Mouse (Mus musculus) embryo, embryonic 11.5 days (tissue): ENCODE measurements around the gene Zfp108.
A peak's percentile ranks its signal among the peaks of the same experiment; 100 is the strongest.

Source experiments
- DNase-seq: peaks from one replicate; pipeline ENCODE4 v3.0.0-alpha.2; 2012; ENCODE audit warnings: low read depth, low spot score

The Zfp108 gene

GRCm38 (mm10) chr7:24286090-24286489, 31.5 kb downstream of the Zfp108 start:
- DNase-seq: no peak

- DNase-seq: no peak
Observed at GRCm38 (mm10) chr7:24286916-24287315, 32.3 kb downstream of the Zfp108 start.

GRCm38 (mm10) chr7:24287670-24288069, 33.1 kb downstream of the Zfp108 start:
- no peak for DNase-seq

GRCm38 (mm10) chr7:24288512-24288911, 33.9 kb downstream of the Zfp108 start:
- DNase-seq: no peak

- no peak for DNase-seq
Observed at GRCm38 (mm10) chr7:24290106-24290693, 35.6 kb downstream of the Zfp108 start.

- no peak for DNase-seq
Observed at GRCm38 (mm10) chr7:24291387-24292090, 36.9 kb downstream of the Zfp108 start.

- no peak for DNase-seq
Observed at GRCm38 (mm10) chr7:24293061-24293851, 38.7 kb downstream of the Zfp108 start.

GRCm38 (mm10) chr7:24294763-24295162, 40.2 kb downstream of the Zfp108 start:
- DNase-seq: no peak

- no peak for DNase-seq
Observed at GRCm38 (mm10) chr7:24295376-24295775, 40.8 kb downstream of the Zfp108 start.

- DNase-seq: no peak
Observed at GRCm38 (mm10) chr7:24296386-24296785, 41.8 kb downstream of the Zfp108 start.

- DNase-seq: no peak
Observed at GRCm38 (mm10) chr7:24297361-24298095, 42.9 kb downstream of the Zfp108 start.

- DNase-seq: no peak
Observed at GRCm38 (mm10) chr7:24298635-24298972, 44.0 kb downstream of the Zfp108 start.

- peak; percentile 84 for DNase-seq
Observed at GRCm38 (mm10) chr7:24298973-24299708, 44.5 kb downstream of the Zfp108 start.

- no peak for DNase-seq
Observed at GRCm38 (mm10) chr7:24299823-24300481, 45.4 kb downstream of the Zfp108 start.

GRCm38 (mm10) chr7:24300771-24301282, 46.2 kb downstream of the Zfp108 start, which contains the start of gene Zfp61:
Gene Zfp61 (minus strand): TSS chr7:24301232.
- DNase-seq: no peak
